Mouse (Mus musculus) urinary bladder, postnatal 10 days (tissue): ENCODE measurements around the gene Dennd1b.

Experiments used
- DNase-seq: peaks from one replicate; pipeline ENCODE4 v3.0.0; 2022; ENCODE audit warnings: low spot score

Dennd1b gene

DNA sequence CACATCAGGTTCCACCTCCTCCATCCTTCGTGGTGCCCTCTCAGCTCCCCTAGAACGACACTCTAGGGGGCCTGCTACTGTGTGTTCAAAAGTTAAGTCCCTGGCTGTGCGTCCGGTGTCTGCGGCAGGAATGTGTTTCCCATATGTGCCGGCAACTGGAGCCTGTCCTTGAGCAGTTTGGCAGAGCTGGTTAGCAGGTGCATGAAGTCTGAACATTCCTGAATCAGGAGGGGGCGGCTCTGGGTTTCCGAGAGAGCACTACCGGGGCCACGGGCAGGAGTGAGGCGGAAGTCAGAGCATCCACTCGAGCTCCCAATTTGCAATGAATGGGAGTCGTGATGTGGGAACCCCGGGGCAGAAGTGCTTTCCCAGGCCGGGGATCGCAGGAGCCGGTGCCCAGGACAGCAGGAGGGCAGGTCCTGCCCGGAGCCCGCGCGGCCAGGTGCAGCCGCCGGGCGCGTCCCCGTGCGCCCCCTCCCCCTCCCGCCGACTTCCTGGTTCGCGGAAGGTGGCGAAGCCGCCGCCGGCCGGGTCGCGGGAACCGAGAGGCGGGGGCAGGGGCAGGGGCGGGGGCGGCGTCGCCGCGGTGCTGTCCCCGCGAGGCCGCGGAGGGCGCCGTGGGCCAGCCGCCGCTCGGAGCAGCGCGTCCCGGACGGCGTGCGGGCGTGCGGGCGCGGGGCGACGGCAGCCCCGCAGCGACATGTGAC, at the start of gene Dennd1b:
Dennd1b (plus strand) TSS at position 275 of the 707 bp plus-strand sequence.
- no peak for DNase-seq

GRCm38 (mm10) chr1:138915596-138915995, 47.6 kb upstream of the Dennd1b start:
- DNase-seq = no peak

DNA sequence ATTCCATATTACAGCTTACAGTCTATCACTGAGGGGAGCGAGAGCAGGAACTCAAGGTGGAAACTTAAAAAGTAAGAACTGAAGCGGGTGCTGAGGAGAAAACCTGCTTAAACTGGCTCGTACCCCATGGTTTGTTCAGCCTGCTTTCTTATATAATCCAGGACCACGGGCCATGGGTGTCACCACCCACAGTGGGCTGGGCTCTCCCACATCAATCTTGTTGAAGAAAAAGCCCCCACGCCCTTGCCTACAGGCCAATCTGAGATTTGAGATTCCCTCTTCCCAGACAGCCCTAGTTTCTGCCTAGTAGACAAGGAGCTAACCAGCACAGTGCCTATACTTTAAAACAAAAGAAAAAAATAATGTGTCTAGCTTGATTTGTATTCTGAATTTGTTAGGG, 43.6 kb upstream of the Dennd1b start:
- no peak for DNase-seq

GRCm38 (mm10) chr1:138920082-138920481, 43.2 kb upstream of the Dennd1b start:
- no peak for DNase-seq

DNA sequence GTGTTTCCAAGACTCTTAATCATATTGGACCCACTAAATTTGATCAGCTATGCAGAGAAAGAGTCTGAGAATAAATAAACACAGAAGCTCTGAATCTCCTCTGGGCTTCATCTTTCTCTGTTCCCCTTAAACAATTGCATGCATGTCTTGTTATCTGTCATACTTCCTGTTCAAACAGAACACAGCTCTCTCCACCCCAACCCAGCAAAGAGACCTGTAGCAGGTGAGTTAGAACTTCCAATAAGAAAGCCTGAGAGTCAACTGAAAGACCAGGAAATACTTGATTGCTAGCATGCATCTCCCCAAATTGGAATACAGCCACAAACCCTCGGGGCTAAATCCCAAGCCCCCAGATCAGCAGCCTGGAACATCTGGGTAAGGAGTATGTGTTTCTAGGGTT, 42.4 kb upstream of the Dennd1b start:
- DNase-seq = no peak

DNA sequence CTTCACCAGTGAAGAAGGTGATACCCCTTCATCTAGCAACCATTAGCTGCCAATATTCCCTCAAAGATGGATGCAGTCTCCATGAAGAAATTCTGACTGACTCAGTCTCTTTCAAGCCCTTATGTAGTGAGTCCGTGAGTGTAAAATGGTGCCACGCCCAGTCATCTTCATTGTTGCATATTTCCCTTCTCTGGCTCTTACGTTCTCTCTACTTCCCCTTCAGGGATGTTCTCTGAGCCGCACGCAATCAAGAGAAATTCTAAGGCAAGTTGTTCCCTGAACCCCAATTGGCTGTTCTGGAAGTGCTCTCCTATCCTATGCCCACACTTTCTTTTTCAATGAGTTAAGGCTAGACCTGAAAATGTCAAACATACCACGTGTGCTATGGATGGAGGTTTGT, 40.3 kb upstream of the Dennd1b start:
- no peak for DNase-seq

GRCm38 (mm10) chr1:138924282-138924681, 39.0 kb upstream of the Dennd1b start:
- no peak for DNase-seq

- no peak for DNase-seq
These were observed 34.4 kb upstream of the Dennd1b start for GRCm38 (mm10) chr1:138928671-138929483.

DNA sequence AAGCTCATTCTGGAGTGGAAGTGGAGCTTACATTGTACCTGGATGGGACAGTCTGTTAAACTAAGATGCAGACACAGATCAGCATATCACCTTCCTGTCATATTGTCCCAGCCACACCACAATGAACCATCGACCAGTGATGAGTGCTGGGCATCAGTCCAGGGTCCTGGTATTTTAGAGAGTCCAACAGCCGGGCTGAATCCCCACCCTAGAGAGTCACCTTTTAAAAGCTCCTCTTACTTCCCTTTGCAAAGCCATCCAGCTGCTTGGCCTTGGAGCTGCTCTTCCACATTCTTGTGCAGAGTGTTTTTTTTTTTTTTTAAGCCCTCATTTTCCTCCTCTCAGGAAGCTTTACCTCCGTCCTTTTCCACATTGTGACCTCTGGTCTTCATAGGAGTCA, 33.2 kb upstream of the Dennd1b start:
- DNase-seq = no peak

DNA sequence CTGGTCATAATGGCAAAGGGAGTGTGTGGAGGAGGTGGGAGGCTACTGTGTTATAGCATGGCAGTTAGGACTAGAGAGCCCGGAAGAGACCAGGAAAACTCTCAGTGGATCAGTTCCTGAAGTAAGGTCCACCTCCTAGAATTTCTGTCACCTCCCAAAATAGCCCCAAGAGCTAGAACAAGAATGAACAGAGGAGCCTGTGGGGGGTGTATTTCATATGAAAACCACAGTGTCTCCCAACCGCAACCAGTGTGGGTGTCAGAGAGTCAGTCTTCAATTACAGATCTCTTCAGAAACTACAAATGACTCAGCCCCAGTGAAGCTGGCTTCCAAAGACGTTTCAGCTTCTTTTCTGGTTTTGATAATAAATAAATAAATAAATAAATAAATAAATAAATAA, 32.4 kb upstream of the Dennd1b start:
- no peak for DNase-seq

GRCm38 (mm10) chr1:138936169-138936568, 27.1 kb upstream of the Dennd1b start:
- DNase-seq = no peak

DNA sequence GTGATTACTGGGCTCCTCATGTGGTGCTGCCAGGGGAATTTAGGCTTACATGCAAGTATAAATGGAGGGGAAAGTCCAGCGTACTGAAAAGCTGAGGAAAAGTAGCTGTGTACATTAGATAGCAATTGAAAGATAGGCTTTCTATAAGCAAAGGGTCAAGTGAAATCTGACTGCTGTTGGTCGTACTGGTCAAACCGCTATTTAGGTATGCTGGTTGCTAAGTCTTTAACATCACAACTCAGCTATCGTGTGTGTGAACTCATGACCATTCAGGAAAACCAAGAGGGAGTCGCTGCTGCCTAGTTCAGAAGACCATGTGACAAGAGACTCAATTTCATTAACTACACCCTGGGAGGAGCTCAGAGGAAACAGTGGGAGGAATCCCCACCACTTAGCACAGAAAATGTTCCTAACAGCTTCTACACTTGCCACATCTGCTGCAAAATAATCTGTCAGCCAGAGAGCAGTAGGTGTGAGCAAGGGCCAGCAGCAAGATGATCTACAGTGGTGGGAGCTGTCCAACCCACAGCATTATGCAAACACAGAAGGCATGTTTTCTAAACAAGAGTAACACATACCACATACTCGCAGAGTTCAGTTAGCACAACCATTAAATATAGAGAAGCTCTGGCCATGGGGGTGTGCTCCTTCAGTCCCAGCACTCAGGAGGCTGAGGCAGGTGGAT, 25.4 kb upstream of the Dennd1b start:
- no peak for DNase-seq

GRCm38 (mm10) chr1:138939579-138940139, 23.6 kb upstream of the Dennd1b start:
- DNase-seq = no peak

DNA sequence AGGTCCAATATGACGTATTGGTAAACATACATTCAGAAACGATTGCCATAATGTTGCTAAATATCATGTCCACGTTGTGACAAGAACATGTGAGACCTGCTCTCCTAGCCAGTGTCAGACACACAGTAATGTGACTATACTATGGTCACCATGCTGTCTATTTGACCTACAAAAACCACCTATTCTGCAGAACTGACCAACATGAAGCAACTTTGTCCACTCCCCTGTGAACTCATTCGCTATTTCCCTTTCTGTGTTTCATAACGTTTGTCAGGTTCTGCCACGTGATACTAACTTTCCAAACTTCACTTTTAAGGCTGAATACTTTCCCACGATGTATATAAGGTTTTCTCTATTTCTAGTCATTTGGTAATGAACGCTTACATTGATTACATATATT, 22.8 kb upstream of the Dennd1b start:
- no peak for DNase-seq

DNA sequence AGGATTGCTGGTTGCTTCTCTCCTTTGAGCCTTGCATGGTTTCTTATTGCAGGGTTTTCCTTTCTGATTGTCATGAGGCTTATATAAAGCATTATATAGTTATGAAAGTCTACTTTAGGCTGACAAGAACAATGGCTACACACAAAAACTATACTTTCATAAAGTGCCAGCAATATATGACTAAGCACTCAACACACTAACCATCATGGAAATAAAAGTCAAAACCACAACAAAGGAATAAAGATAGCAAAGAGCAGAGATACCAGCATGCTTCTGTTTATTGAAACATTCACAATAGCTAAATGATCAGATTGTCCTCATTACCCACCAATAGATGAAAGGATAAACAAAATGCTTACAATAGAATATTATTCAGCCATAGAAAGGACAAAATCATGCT, 11.1 kb upstream of the Dennd1b start:
- DNase-seq = no peak

- DNase-seq = no peak
These were observed 8.3 kb upstream of the Dennd1b start for GRCm38 (mm10) chr1:138954978-138955377.

- DNase-seq = no peak
These were observed 7.8 kb upstream of the Dennd1b start for GRCm38 (mm10) chr1:138955455-138955854.

DNA sequence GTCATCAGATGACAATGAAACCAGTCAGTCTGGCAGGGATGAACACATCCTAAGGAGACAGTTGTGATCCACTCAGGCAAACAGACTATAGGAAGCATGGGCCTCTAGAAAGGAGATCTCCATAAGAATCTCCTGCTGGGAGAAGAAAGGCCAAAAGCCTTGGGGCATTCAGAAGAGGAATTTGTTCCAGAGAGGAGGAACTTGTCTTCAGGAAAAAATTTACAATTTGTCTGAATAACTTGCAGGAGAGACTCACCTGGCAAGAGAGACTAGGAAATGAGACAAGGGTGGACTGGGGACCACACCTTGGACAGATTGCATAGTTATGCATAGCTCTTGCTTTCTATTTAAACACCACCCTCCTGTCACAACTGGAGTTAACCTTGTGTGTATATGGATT, 6.7 kb upstream of the Dennd1b start:
- DNase-seq = no peak

GRCm38 (mm10) chr1:138957111-138957510, 6.1 kb upstream of the Dennd1b start:
- DNase-seq = no peak

DNA sequence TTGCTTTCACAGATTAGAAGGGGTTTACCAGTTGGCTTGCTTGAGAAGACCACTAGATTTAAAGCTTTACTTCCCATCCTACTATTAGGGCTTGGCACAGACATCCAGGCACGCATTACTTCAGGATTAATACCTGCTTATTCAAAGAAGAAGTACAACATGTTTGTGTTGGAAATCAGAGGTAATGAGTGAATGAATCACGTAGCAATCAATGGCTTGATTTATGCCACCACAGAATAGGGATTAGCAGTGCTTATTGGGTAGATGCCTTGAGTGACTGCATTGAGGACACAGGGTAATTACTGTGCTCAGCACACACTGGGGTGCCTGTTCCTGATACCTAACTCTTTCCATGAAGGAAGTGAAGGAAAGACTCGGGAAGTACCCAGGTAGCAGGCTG, 4.4 kb upstream of the Dennd1b start:
- DNase-seq = no peak

GRCm38 (mm10) chr1:138959903-138960483, 3.2 kb upstream of the Dennd1b start:
- DNase-seq = no peak
